ENCODE assay signal across 11 mouse cellular contexts in the genomic region with DNA sequence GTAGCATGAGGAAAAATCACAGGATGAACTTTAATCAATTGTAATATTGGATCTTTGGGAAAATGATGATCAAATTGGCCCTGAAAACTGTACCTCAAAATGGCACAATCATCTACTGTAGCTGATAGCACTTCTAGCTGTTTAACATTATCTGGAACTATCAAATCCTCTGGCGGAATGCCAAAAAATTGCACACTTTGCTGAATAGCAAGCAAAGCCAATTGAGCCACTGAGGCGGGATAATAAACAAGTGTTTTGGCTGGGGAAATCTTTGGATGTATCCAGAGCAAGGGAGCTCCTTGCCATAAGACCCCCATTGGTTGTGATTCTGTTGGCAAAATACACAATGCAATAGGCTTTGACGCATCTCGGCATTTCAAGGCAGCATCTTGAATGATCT. TPM values are rescaled to one million over a fixed set of nuclear protein-coding genes. Genes with fewer than 3 reads are reported as not detected.
"Had no signal": no experiment of that assay in that cellular context is flagged by ENCODE, and none has a peak within 500 bp of the region (broad histone marks: within the 10 kb centered on the region; RNA-seq: fewer than 3 reads in every experiment).

No protein-coding gene starts in this region.

RNA-seq across cellular contexts. Expression of a gene that starts 9.5 kb away (rescaled TPM):
- total RNA-seq: common myeloid progenitor, adult 5-6 weeks; gastrocnemius, adult 18-20 months; gastrocnemius, adult 2 months; gastrocnemius, adult 8-10 months; gastrocnemius, postnatal 14 days; gastrocnemius, postnatal 25 days; gastrocnemius, postnatal 36 days; granulocyte monocyte progenitor cell, adult 5-6 weeks; heart, adult 2 months; heart, adult 8-10 months had no signal
- polyA plus RNA-seq: erythroblast, embryonic 14.5 days had no signal
